Mouse (Mus musculus): ENCODE measurements around the gene Uty. TPM values are rescaled to one million over a fixed set of nuclear protein-coding genes. Genes with fewer than 3 reads are reported as not detected.

Gene Uty
- polyA plus RNA-seq (2016; fragmentation: Nextera tagmentation; extraction: Ambion mirVana): 10.8 and 17.6 TPM in 2 replicates

DNA sequence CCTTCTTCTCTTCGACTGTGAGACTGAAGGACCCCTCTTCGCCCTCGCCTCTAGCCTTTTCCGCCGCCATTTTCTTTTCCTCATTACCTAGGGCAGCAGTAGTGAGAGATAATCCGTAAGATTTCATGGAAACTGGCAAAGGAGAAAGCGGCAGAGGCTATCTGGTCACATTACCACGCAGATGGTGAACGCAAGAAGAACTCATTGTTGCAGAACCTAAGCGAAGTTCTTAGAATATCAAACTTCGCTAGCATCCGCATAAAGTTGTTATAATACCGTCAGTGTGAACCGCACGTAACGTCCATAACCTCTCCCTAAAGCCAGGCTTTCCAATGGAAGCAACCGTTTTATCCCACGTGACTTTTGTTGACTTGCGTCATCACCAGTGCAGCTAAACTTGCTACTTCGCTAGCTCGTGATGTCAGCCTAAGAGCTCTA is at the start of gene Uty:
Gene Uty, minus strand, starts transcription at position 334 of the 438 bp plus-strand sequence.
- no peaks in the 10 kb centered on the region for H3K36me3 ChIP-seq
- no peaks in the 10 kb centered on the region for H3K9me3 ChIP-seq
- H3K27ac ChIP-seq: peak within 1 kb of the TSS; percentile 80
- H3K27me3 ChIP-seq (ENCODE audit: insufficient read depth, poor library complexity, severe bottlenecking): no peaks in the 10 kb centered on the region
- 0% methylated on average over 21 of the region's 21 CpGs for WGBS
- H3K4me1 ChIP-seq (replicated peaks): no peaks in the 10 kb centered on the region
- H3K4me3 ChIP-seq: peak within 1 kb of the TSS; percentile 50
- DNase-seq (ENCODE audit: low spot score): peak; percentile 54

DNA sequence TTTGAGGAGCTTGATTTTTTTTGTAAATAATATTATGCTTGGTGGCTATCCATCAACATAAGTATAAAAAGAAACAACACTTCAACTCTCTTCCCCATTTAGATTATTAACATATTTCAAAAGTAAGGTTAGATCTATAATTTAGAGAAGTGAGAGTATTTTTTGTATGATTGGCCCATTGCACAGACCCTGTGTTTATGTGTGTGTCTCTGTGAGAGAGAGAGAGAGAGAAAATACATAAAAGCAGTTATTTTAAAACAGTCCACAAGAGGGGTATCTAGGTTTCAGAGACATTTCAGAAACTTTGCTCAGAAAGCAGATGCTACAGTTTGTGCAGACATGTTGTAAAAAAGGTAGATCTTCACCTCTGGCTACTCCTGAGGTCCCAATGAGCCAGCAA is 48.1 kb upstream of the Uty start:
- DNase-seq (ENCODE audit: low spot score): no peak
- Histone ChIP-seq H3K4me3 (no peak overlapping the region), H3K4me1 (replicated peaks) (no peaks in the 10 kb centered on the region), H3K36me3 (no peaks in the 10 kb centered on the region), H3K27ac (no peak overlapping the region), H3K9me3 (no peaks in the 10 kb centered on the region), H3K27me3 (ENCODE audit: insufficient read depth, poor library complexity, severe bottlenecking) (no peaks in the 10 kb centered on the region)

DNA sequence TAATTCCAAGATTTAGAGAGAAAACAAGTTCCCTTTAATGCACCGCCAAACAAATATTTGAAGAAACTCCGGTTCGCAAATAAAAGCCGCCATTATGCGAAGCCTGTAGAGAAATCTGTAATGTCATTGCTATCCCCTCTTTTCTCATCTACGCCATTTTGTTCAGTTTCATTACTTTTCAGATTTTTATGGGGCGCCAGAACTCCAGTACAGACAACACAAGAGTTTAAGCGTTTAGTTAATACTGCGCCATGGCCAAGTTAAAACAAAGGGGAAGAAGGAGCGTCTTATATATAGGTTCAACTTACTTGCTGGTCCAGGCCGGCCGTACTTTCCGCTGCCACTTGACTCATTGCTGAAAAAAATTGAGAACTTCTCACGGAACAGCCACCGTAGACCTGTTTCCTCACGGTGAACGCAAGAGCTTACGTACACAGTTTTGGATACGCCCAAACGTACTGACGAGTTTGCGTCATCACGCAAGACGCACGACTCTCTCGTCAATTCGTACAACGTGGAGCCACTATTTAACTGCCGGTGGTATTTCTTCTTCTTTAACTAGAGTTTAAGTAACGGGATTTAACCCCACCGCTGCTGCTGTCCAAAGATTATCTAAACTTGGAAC is 40.7 kb upstream of the Uty start, which contains the start of gene Ddx3y:
Gene Ddx3y, minus strand, starts transcription at position 459 of the 625 bp plus-strand sequence.
- H3K9me3 ChIP-seq: no peaks in the 10 kb centered on the region
- peaks cover 3% of the 10 kb centered on the region; the same call in 1 of the 2 replicates for H3K36me3 ChIP-seq
- no peaks in the 10 kb centered on the region for H3K27me3 ChIP-seq (ENCODE audit: insufficient read depth, poor library complexity, severe bottlenecking)
- no peaks in the 10 kb centered on the region for H3K4me1 ChIP-seq (replicated peaks)
- DNase-seq (ENCODE audit: low spot score): peak; percentile 67
- WGBS: under 1% methylated on average over 31 of the region's 31 CpGs
- peak within 1 kb of the TSS; percentile 74; the same call in 1 of the 2 replicates for H3K27ac ChIP-seq
- peak within 1 kb of the TSS; percentile 49 for H3K4me3 ChIP-seq

DNA sequence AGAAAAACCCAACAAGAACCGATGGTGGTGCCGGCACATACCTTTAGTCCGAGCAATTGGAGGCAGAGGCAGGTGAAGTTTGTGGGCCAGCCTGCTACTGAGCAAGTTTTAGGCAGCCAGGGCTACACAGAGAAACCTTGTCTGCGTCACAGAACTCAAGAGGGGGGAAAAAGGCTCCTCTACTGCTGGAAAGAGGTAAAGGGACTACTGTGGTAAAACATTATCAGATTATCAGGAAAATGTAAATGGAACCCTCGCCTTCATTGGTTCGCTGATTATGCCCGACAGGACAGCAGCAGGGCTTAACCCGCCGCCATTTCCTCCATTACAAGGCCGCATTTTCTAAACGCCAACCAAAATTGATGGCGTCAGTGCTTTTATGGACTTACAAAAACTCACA is 40.2 kb upstream of the Uty start:
- Histone ChIP-seq H3K27ac (peak overlapping the region; percentile 74; the same call in 1 of the 2 replicates), H3K36me3 (peaks cover 3% of the 10 kb centered on the region; the same call in 1 of the 2 replicates), H3K4me1 (replicated peaks) (no peaks in the 10 kb centered on the region), H3K4me3 (peak overlapping the region; percentile 49), H3K27me3 (ENCODE audit: insufficient read depth, poor library complexity, severe bottlenecking) (no peaks in the 10 kb centered on the region), H3K9me3 (no peaks in the 10 kb centered on the region)
- WGBS: 4% methylated on average over 12 of the region's 12 CpGs
- peak; percentile 10 for DNase-seq (ENCODE audit: low spot score)

DNA sequence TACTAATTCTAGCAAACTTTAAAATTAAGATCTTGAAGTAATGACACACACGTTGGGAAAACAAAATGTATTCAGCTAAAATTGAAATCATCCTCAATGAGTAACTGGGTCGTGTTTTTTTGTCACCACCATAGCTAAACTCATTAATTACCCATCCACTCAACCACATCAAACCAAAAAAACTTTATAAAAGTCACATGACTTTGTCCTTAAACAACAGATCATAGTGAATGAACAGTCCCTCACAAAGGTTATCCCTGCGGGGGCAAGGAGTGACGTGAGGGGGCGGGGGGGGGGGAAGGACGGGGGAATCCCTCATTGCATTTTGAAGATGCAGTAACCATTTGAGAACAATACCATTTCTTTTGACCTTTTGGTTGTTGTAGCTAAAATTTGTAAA is 558 bp upstream of the Uty start:
- no peaks in the 10 kb centered on the region for H3K9me3 ChIP-seq
- no peak for DNase-seq (ENCODE audit: low spot score)
- H3K27me3 ChIP-seq (ENCODE audit: insufficient read depth, poor library complexity, severe bottlenecking): no peaks in the 10 kb centered on the region
- 60% methylated on average over 6 of the region's 6 CpGs for WGBS
- no peak overlapping the region for H3K27ac ChIP-seq
- no peaks in the 10 kb centered on the region for H3K4me1 ChIP-seq (replicated peaks)
- H3K36me3 ChIP-seq: no peaks in the 10 kb centered on the region
- H3K4me3 ChIP-seq: peak overlapping the region; percentile 50; the same call in 1 of the 2 replicates

DNA sequence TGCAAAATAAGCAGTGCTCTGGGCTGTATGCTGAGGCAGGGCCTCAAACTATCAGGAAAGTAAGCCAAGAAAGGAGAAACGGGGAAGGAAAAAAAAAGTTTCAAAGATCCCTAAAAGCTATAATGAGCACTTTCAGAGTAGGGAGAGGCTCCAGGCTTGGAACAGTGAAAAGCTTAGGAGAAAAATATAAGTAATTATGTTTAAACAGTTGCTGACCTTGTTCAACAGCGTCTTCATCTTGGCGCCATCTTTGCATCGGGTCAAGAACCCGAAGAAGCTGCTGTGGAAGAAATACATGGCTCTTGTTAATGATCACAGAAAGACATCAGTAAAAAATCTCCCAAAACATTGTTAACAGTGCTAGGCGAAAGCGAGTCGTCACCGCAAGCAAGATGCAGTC is 619 bp downstream of the Uty start:
- 0% methylated on average over 9 of the region's 9 CpGs for WGBS
- no peaks in the 10 kb centered on the region for H3K36me3 ChIP-seq
- no peak for DNase-seq (ENCODE audit: low spot score)
- no peaks in the 10 kb centered on the region for H3K4me1 ChIP-seq (replicated peaks)
- peak overlapping the region; percentile 50 for H3K4me3 ChIP-seq
- H3K27me3 ChIP-seq (ENCODE audit: insufficient read depth, poor library complexity, severe bottlenecking): no peaks in the 10 kb centered on the region
- H3K27ac ChIP-seq: peak overlapping the region; percentile 80
- H3K9me3 ChIP-seq: no peaks in the 10 kb centered on the region

DNA sequence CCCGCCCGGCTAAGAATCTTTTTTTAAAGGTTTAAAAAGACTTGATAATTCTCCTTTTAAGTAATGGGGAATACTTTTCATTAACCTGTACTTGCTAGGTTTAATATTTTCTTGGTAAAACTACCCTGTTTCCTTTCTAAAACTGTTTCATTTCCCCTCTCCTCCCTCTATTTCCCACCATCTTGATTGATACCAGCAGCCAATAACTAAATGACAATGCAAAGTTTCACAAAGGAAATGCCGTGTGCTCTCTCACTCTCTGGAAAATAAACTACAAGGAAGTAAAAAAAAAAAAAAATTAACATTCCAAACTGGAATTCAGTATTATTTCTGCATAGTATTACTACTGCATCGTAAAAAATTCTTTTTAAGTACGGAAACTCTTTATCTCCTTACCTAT is 1.1 kb downstream of the Uty start:
- no peak for DNase-seq (ENCODE audit: low spot score)
- Histone ChIP-seq H3K27ac (no peak overlapping the region; the same call in 1 of the 2 replicates), H3K4me1 (replicated peaks) (no peaks in the 10 kb centered on the region), H3K36me3 (no peaks in the 10 kb centered on the region), H3K4me3 (peak overlapping the region; percentile 50), H3K27me3 (ENCODE audit: insufficient read depth, poor library complexity, severe bottlenecking) (no peaks in the 10 kb centered on the region), H3K9me3 (no peaks in the 10 kb centered on the region)
- 79% methylated on average over 5 of the region's 5 CpGs for whole genome bisulfite sequencing

DNA sequence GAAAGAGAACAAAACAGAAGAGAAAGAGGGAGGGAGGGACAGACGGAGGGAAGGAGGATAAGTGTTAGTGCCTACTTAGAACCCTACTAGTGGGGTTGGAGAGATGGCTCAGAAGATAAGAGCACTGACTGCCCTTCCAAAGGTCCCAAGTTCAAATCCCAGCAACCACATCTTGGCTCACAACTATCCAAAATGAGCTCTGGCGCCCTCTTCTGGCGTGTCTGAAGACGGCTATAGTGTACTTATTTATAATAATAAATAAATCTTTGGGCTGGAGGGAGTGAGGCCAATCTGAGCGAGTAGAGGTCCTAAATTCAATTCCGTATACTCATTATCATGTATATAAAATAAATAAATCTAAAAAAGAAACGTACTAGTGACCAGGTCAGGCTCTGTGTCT is 25.6 kb downstream of the Uty start:
- no peak for DNase-seq (ENCODE audit: low spot score)
- Histone ChIP-seq H3K9me3 (no peaks in the 10 kb centered on the region), H3K36me3 (0 out of 2 replicates have a peak, but pooled peaks cover 3% of the 10 kb centered on the region)

DNA sequence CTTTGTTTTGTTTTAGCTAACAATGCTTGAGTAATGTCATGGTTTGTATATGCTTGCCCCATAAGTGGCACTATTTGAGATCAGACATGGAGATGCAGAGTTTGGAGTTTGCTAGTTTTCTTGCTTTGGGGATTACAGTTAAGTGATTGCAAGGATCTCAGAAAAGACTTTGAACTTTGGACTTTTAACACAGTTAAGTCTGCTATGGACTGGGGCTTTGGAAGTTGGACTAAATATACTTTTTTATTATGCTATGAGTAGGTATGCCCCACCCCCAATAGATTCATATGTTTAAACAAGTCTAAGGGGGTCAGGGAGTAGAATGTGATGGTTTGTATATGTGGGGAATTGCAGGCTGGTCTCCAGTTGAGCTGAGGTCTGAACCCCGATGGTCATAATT is 67.1 kb downstream of the Uty start:
- Histone ChIP-seq H3K4me3 (no peak overlapping the region), H3K36me3 (no peaks in the 10 kb centered on the region), H3K27me3 (ENCODE audit: insufficient read depth, poor library complexity, severe bottlenecking) (no peaks in the 10 kb centered on the region), H3K4me1 (replicated peaks) (no peaks in the 10 kb centered on the region), H3K27ac (no peak overlapping the region), H3K9me3 (no peaks in the 10 kb centered on the region)
- DNase-seq (ENCODE audit: low spot score): no peak
- WGBS: 100% methylated on average over 1 of the region's 1 CpGs

More for the DNA sequence above, 25.6 kb downstream of the Uty start:
- Histone ChIP-seq H3K4me1 (replicated peaks) (no peaks in the 10 kb centered on the region), H3K27ac (no peak overlapping the region), H3K27me3 (ENCODE audit: insufficient read depth, poor library complexity, severe bottlenecking) (no peaks in the 10 kb centered on the region), H3K4me3 (no peak overlapping the region)
- 78% methylated on average over 6 of the region's 7 CpGs for WGBS

DNA sequence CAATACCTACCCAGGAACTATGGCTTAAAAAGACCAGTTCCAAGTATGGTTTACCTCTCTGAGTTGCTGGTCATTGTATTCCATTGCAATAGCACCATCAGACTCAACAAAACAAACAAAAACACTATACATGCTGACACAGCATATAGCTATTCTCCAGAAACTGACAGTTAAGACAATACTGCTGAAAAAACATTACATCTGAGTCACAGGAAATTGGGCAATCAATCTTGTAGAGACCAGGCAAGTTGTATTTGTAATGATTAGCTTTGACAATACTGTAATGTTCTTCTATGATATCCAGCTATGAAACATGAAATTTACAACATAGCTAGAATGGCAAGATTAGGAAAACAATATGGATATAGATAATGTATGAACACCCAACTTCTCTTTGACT is 82.5 kb downstream of the Uty start:
- Histone ChIP-seq H3K4me1 (replicated peaks) (no peaks in the 10 kb centered on the region), H3K9me3 (no peaks in the 10 kb centered on the region), H3K36me3 (no peaks in the 10 kb centered on the region), H3K27me3 (ENCODE audit: insufficient read depth, poor library complexity, severe bottlenecking) (no peaks in the 10 kb centered on the region), H3K27ac (no peak overlapping the region), H3K4me3 (no peak overlapping the region)
- no peak for DNase-seq (ENCODE audit: low spot score)

DNA sequence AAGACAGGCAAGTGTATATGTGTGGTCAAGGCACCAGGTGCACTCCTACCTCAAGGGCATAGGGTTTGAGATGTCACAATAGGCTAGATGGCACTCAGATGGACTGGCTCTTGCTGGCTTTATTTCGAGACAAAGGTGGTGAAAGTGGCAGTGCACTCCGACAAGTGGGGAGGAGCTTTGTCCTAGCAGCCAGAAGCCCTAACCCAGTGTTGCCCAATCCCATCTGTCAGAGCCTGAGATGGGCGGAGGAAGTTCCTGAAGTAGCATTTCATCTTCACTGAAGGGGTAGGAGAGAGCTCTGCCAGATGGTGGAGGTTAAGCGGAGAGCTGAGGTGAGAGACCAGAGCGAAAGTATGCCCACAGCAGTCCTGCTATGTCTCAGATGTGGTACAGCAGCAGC is 129.4 kb downstream of the Uty start:
- Histone ChIP-seq H3K27me3 (ENCODE audit: insufficient read depth, poor library complexity, severe bottlenecking) (no peaks in the 10 kb centered on the region), H3K4me1 (replicated peaks) (no peaks in the 10 kb centered on the region), H3K9me3 (no peaks in the 10 kb centered on the region), H3K27ac (no peak overlapping the region), H3K4me3 (no peak overlapping the region), H3K36me3 (peaks cover 8% of the 10 kb centered on the region; the same call in 1 of the 2 replicates)
- WGBS: 81% methylated on average over 5 of the region's 5 CpGs
- DNase-seq (ENCODE audit: low spot score): no peak

DNA sequence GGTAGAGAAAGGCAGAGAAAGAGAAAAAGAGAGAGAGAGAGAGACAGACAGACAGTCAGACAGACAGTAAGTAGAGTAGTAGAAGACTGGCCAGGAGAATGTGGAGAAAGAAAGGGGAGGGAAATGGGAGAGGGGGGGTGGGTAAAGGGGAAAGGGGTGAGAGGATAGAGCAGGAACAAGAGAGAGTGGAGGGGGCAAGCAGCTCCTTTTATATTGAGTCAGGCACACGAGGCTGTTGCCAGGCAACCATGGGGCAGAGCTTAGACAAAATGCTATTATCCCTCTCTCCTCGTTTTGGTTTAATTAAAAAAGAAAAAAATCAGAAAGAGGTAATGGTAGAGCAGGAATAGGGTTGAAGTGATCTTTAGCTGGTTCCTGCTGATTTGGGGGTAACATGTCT is 131.5 kb downstream of the Uty start:
- Histone ChIP-seq H3K9me3 (no peaks in the 10 kb centered on the region), H3K27me3 (ENCODE audit: insufficient read depth, poor library complexity, severe bottlenecking) (no peaks in the 10 kb centered on the region), H3K4me3 (no peak overlapping the region), H3K4me1 (replicated peaks) (no peaks in the 10 kb centered on the region), H3K36me3 (0 out of 2 replicates have a peak, but pooled peaks cover 2% of the 10 kb centered on the region), H3K27ac (no peak overlapping the region)
- no peak for DNase-seq (ENCODE audit: low spot score)
- 48% methylated on average over 2 of the region's 2 CpGs for WGBS

Data from hindbrain, embryonic 10.5 days (tissue).